Mouse (Mus musculus) spleen, postnatal 14 days (tissue): ENCODE results near the gene Sphk2.

Source experiments
- DNase-seq, 2 experiments: peaks; one replicate each; pipeline ENCODE4 v3.0.0; 2021 to 2022; ENCODE audit warnings: low spot score in 2 of 2

Gene Sphk2

DNA sequence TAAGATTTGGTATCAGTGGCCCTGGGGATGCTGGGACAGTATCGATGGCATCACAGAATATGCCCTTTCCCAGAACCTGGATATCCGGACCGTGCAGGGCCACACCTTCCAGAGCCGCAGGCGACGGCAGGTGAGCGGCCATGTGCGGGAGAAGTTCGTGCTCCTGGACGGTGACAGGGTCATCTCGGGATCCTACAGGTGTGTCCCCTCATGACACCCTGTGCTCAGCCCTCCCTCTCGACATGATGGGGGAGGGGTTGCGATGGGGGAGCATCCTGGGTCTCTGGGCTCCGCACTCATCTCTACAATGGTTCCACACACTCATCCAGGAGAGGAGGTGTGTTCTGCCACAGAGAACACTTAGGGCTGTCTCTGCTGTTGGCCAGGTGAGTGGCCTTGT is 6.0 kb upstream of the Sphk2 start:
- no peak for DNase-seq

DNA sequence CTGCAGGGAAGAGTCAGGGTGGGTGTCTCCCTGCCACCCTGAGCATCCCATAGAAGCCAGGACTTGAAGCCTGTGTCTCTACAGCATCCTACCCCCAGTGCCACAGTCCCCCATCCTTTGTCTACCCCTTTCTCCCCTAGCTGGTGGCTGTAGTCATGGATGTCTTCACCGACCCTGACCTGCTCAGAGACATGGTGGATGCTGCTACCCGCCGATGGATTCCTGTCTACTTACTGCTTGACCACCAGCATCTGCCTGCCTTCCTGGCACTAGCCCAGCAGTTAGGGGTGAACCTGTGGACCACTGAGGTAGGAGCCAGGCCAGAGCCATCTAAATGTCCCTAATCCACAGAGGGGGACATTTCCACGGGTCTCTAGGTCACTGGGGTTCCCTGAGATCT is 5.5 kb upstream of the Sphk2 start:
- DNase-seq = no peak

DNA sequence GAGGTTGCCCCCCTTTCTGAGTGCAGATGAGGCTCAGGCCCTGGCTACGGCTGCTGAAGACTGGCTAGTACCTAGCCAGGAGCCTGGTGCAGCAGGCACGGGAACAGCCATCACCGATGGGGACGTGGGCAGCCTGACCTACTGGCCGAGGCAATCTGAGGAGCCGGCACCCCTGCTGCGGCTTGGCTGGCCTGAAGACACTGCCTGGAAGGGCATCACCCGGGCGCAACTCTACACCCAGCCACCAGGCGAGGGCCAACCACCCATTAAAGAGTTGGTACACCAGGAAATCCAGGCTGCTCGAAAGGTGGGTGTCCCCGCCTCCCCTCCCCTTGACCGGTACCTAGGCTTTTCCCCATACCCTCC is 4.5 kb upstream of the Sphk2 start:
- DNase-seq = no peak

DNA sequence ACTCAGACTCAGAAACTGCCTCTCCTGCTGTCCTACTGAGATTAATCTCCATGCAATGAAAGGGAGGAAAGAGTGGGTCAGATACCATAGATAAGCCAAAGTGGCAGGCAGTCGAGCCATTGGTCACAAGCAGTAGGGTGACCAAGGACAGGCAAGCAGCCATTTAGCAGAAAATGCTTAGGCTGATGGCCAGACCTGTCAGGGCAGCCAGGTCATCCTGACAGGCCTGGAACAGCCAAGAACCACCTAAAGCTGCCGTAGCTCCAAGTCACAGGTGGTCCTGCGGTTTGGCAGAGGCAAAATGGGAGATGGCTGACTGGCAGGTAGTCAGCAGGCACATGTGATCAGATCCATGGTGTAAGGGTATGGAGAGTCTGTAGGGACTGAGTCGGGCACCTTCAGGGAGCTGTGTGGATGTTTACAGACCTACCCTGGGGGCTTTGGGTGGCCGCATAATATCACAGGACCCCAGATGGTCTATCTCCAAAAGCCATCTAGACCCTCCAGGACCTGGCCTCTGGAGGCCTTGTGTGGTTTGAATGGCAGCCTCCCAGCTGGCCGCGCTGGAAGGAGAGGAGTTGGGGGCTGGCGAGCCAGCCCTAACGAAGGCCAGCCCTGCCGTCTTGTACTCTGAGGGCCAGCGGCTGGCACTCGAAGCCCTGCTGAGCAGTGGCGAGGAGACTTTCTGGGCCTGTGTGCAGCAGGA is 4.0 kb upstream of the Sphk2 start:
- DNase-seq = no peak

DNA sequence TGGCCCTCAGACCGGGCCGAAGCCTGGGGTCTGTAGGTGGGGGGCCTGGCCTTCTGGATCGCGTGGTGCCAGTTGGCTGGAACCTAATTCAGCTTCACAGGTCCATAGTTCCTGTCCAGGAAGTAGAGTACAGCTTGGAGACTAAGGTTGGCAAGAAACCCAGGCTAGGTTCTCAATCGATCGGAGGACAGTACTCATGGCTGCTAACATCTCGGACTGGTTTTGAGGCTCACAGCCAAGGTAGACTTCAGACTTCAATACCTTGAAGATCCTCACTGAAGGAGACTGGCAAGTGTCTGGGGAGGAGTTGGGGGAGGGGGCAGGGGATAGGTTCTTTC is 3.4 kb upstream of the Sphk2 start:
- DNase-seq = no peak

DNA sequence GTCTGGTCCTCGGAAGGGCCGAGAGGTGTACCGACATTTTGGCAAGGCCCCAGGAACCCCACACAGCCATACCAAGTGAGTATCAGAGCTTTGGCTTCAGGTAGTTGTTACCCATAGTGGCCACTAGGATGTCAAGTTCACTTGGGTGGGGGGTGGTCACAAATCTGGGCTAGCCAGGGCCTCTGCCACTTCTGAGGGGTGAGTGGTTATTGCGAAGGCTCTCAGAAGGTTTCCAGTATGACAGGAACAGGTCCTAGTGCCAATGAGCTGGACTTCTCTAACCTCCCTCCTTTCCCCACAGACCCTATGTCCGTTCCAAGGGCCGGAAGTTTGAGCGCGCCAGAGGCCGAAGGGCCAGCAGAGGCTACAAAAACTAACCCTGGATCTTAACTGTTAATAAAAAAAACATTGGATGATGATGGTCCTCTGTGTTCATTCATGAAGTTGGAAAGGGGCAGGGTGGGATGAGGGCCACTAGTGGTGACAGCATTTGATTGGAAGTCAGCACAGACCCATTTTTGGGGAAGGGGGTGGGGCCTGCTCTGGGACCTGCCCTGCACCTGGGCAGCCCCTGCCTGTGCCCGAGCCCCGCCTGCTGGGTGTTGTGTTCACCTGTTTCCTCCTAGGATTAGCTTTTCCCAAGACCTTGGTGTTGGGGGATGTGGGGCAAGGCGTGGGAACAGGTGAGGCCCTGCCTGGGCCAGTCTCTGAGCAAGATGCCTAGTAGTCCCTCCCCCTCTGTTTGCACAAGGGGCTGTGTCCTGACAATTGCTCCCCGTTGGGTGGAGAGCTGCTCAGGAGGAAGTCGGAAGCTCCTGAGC is 2.8 kb upstream of the Sphk2 start, which contains the start of gene Fam83e:
Fam83e (plus strand) TSS at position 800 of the 821 bp plus-strand sequence.
- no peak for DNase-seq

DNA sequence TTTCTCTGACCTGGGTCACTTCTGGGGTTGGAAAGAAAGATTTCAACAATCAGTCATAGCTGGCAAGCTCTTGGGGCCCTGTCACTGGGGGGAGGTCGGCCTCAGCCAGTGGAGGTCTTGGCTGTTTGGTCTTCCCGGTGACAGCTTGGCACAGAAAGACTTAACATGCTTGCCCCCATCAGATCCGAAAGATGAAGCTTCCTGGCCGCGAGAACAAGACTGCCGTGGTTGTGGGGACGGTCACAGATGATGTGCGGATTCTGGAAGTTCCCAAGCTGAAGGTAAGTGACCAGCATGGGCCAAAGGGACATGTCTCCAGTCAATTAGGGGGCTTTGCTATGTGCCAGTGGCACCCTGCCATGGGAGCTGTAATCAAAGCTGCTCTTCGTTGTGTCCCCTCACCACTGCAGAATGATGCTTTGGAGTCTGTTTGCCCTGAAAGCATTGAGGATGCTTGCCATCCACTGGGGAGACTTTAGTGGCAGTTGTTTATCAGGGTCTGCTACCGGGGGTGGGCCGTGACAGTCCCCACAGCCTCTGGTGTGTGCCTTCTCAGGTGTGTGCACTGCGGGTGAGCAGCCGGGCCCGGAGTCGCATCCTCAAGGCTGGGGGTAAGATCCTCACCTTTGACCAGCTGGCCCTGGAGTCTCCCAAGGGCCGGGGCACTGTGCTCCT is 2.1 kb upstream of the Sphk2 start:
- no peak for DNase-seq

DNA sequence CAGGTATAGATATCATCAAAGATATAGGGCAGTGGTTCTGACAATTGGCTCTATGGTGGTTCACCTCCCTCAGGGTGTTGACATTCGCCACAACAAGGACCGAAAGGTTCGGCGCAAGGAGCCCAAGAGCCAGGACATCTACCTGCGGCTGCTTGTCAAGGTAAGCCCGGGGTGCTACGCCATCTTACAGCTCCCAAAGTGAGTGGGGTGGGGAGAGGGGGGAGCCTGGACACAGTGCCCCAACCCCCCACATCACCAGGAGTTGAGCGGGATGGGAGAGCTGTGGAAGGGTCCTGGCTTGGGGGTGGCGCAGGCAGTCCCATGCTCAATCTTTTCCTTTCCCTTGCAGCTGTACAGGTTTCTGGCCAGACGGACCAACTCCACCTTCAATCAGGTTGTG is 1.4 kb upstream of the Sphk2 start:
- no peak for DNase-seq

DNA sequence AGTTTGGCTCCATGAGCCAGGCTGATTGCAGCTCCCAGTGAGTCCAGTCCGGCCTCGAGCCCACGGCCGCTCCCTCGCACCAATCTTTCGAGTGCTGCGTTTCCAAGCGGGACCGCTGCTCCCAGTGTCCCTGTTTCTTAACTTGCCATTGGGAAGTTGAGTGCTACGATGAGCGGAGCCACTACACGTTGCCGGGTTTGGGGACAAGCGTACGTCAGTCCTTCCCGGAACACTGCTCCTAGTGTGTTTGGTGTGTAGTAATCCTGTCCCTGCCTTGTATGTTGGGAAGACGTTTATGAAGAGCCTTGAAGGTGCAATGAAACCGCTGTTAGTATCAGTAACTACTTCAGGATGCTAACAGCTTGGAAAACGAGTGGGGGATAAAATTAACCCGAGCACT is 529 bp upstream of the Sphk2 start:
- DNase-seq = no peak

DNA sequence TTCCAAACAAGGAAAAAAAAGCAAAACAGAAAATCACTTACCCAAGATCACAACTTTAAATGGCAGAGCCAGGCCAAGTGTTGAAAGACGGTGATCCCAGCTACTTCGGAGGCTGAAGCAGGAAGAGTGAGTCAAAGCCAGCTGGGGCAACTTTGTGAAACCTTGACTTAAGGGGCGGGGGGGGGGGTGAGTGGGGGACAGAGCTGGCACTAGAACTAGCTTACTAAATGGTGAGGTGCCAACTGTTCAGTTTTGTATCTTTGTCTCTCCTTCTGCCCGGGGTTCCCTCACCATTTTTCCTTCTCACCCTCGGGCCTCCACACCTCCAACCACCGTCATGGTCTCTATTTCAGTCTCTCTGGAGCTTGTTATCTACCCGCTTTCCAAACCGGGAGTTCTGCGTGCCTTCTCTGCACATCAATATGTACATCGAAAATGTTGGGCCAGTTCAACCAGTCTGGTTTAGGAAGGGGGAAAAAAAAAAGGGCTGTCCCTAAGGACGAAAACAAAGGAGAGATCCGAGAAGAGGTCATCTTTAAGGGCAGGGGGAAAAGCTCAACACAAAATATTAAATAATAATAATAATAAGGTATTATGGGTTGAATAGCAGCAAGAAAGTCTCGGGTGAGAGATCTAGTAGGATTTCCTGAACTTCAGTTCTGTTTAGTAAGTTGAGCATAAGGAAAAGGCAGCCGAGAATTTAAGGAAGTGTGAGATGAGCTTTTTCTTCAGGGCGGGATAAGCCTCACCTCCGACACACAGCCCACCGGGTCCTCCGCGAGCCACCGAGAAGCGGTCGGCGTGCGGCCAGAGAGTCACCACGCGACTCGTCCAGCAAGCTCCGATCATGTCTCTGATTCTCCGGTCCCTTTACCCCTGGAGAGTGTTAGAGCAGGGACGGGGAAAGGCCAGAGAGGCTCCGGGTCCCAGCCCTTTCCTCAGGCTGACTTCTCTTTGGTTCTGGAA is 567 bp downstream of the Sphk2 start:
- no peak for DNase-seq

DNA sequence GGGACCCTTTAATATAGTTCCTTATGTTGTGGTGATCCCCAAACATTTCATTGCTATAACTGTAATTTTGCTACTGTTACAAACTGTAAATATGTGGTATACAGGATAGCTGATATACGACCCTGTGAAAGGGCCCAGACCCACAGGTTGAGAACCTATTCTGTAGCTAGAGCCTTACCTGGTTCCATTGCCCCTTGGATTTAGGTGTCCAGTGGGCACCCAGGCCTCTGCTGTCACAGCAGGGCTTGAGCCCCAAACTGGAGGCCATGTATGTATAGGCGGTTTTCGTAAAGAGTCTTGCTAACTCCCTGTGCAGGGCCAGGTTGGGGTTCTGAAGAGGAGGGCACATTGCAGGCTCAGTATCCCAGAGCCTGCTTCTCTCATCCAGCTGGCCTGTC is 1.3 kb downstream of the Sphk2 start:
- DNase-seq = no peak

DNA sequence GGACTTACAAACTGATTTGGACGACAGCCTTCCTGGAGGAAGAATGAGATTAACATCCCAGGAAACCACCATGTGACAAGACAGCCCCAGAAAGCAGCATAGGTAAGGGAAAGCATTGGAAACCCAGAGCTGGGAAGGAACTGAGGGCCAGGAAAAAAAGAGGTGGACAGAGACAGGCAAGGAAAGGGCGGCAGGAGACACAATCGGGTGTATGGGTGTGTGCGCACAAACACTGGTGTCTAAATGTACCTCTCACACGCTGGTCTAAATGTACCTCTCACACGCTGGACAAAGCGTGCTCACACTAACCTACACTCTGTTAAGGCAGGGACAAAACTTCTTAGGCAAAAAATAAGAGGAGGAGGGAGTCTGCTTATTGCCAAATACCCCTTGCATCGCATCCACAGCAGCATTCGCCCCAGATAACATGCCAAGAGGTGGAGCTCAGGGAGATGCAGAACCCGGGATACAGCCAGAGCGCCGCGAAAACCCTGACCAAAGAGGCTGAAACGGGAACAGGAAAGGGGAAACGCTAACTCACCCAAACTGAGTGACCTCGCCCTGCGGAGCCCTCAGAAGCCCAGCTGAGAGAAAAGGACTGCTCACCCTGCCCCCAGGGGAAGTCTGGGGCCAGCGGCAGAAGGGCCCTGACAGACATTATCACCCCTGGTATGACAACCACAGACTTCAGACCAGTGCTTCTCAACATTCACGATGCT is 1.9 kb downstream of the Sphk2 start:
- DNase-seq = no peak

DNA sequence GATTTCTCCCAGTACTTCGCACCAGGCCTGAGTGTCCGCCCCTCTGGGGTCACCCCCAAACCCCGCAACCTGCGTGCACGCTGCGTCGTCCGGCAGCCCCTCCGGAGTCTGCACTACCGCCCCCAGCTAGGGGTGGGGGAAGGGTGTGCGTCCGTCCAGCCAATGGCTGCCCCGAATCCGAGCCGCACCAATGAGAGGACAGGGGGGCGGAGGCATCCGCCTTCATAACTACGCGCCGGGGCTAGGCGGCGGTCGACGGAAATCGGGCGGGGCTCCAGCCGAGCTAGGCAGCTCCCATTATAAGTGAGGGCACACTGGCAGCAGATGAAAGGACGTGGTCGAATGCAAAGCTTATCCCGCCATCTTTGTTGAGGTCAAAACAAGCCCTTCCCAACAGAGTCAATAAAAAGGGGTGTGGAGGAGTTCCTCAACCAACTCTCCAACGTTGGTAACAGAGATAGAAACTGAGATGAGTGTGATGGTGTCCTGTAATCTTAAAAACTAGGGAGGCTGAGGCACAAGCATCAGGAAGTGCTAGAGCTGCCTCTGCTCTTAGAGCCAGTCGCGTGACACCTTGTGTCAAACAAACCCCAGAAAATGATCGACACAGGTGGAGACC is 2.6 kb downstream of the Sphk2 start, which contains the start of gene Rpl18:
Rpl18 (plus strand) TSS at position 368 of the 619 bp plus-strand sequence.
- DNase-seq = peak; percentile 91 to 96

DNA sequence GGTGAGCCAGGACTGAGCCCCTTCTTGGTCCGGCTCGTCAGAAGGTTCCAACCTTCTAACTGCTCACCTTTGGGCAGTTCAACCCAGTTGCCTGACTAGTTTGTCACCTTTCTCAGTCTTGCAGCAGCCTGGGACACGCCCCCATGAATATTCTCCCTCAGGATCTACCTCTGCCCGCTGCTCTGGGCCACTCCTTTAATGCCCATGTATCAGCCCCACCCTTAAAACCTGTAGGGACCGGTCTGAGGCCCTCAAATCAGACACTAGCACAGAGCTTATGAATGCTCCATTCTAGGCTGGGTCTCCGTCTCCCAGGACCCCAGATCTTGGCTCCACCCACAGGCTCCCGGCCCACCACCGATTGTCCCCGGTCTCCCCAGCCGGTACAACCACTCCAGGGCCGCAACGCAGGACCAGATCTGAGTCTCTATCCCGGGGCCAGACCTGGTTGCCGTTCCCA is 3.1 kb downstream of the Sphk2 start:
- DNase-seq = no peak

DNA sequence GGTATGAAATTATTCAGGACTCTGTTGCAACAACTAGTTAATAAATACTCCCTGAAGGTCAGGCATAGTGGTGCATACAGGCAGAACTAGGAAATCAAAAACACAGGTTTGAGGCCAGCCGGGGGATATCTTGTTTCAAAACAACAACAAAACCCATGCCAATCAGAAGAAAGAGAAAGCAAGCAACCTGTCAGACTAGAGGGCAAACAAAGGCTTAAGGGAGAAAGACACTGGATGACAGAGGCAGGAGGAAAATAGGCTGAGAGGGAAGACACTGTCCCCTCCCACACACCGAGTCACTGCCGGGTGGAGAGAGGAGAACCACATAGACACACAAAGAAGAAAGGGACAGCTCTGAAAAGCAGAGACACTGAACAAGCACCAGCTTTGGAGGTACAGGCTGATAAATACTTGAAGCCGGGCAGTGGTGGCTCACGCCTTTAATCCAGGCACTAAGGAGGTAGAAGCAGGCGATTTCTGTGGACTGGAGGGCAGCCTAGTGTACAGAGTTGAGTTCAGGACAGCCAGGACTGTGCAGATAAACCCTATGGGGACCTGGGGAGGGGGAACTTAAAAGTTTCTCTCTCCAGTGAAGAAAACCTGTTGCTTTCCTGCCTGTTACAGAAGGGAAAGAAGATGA is 3.8 kb downstream of the Sphk2 start:
- DNase-seq = no peak

DNA sequence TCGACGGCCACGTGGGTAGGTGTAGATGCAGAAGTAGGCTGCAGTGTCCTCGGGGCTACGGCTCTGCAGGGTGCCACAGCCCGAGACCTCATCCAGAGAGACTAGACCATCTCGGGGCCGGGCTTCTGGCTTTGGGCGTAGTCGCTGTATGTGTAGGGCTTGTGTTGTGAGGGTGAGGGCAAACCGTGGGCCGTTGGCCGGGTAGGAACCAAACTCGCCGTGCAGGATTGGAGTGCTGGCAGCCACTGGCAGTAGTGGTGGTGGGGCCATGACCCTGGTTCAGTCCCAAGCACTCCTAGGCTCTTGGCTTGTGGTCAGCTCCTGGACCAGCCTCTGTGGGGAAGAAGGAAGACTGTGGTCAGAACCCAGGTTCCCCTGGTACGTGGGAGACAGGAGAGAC is 4.4 kb downstream of the Sphk2 start:
- DNase-seq = no peak

DNA sequence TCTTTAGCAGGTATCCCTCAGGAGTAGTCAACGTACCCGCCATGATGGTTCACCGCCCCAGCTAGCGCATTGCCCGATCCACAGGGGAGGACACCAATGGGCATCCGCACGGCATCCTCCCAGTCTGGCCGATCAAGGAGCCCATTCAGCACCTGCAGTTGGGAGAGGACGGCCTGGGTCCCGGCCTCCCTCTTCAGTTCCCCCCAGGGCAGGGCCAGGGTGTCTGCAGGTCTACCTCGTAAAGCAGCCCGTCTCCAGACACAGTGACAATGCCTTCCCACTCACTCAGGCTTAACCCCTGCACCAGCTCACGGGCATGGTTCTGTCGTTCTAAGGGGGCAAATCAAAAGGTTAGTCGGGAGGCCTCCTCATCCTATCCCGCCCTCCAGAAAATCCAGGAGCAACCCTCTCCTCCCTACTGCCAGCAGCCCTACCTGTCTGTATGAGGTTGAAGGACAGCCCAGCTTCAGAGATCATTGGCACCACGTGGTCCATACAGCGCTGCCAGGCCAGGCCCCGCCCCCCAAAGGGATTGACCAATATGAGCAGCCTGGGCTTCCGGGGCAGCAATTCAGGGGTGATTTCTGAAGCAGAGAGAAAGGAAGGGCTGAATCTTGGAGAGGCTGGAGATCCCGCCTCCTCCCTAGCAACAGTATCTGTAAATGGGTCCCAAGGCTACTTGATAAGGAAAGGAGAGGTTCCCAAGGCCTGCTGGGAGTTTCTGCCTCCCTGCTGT is 5.6 kb downstream of the Sphk2 start:
- DNase-seq = no peak

DNA sequence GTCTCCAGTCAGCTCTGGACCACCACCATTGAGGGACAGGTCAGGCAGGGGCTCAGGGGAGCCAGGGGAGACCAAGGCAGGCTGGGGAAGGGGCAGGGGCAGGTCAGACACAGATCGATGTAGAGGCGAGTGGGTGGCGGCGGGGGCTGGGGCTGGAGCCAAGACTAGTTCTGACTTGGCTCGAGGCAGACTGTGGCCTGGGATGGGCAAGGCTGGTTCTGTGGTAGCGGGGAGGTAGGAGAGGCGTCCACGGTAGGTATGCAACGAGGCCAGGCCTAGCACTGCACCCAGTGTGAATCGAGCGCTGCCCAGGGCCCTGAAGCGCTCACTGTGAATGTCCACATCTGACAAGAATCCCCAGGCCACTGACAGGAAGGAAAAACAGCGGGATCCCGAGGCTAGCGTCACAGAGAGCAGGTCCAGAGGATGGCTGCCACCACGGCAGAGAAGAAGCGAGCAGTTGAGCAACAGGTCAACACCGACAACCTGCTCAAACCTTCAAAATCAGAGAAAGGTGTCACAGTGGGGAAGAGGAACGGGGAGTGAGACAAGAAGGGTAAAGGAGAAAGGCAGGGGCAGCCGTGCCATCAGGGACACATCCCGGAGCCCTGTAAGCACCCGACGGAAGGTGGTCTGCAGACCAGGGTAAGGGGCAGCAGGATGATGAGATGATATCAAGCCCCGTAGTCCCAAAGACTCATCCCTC is 6.3 kb downstream of the Sphk2 start:
- no peak for DNase-seq
